Mouse (Mus musculus) kidney, postnatal 25 days (tissue): ENCODE data around the gene Slain2.
A peak's percentile ranks its signal among the peaks of the same experiment; 100 is the strongest.
"Not testable (repeated sequence)": the region's sequence is repeated elsewhere in the genome, so short reads cannot be mapped to it uniquely, and the experiment has no call there.

ENCODE experiments used
- DNase-seq, 2 experiments: peaks; one replicate each; pipeline ENCODE4 v3.0.0; 2021; ENCODE audit warnings: mixed read lengths in 2 of 2

Slain2 gene

GRCm38 (mm10) chr5:72953996-72954604 is 40.0 kb downstream of the Slain2 start:
- no peak for DNase-seq

GRCm38 (mm10) chr5:72957281-72957680 is 43.2 kb downstream of the Slain2 start:
- no peak for DNase-seq

- no peak for DNase-seq
Measured at GRCm38 (mm10) chr5:72960096-72960495, 46.0 kb downstream of the Slain2 start.

- DNase-seq: no peak
Measured at GRCm38 (mm10) chr5:72965706-72966105, 51.6 kb downstream of the Slain2 start.

- DNase-seq: no peak
Measured at GRCm38 (mm10) chr5:72972435-72972834, 58.3 kb downstream of the Slain2 start.

- no peak for DNase-seq
Measured at GRCm38 (mm10) chr5:72972934-72973333, 58.8 kb downstream of the Slain2 start.

GRCm38 (mm10) chr5:72974602-72975001 is 60.5 kb downstream of the Slain2 start, which contains the start of gene Gm10135:
Gene Gm10135, minus strand, starts transcription at chr5:72974702.
- no peak for DNase-seq

- DNase-seq: no peak
Measured at GRCm38 (mm10) chr5:72975996-72976395, 61.9 kb downstream of the Slain2 start.

- DNase-seq: no peak
Measured at GRCm38 (mm10) chr5:72976539-72976938, 62.4 kb downstream of the Slain2 start.

- no peak for DNase-seq
Measured at GRCm38 (mm10) chr5:72984091-72984490, 70.0 kb downstream of the Slain2 start.

- DNase-seq: no peak
Measured at GRCm38 (mm10) chr5:72987786-72988185, 73.7 kb downstream of the Slain2 start.

GRCm38 (mm10) chr5:72989756-72990155 is 75.7 kb downstream of the Slain2 start:
- no peak for DNase-seq

- no peak for DNase-seq
Measured at GRCm38 (mm10) chr5:72992474-72992873, 78.4 kb downstream of the Slain2 start.

- DNase-seq: no peak
Measured at GRCm38 (mm10) chr5:72994424-72994823, 80.3 kb downstream of the Slain2 start.

GRCm38 (mm10) chr5:72994928-72995327 is 80.8 kb downstream of the Slain2 start:
- DNase-seq: no peak

- DNase-seq: no peak
Measured at GRCm38 (mm10) chr5:72995379-72995778, 81.3 kb downstream of the Slain2 start.

- DNase-seq: not testable (repeated sequence)
Measured at GRCm38 (mm10) chr5:72998546-72998945, 84.4 kb downstream of the Slain2 start.

- DNase-seq: no peak
Measured at GRCm38 (mm10) chr5:73004046-73004445, 89.9 kb downstream of the Slain2 start.

GRCm38 (mm10) chr5:73006784-73007581 is 92.9 kb downstream of the Slain2 start, which contains the start of gene Slc10a4:
Gene Slc10a4, plus strand, starts transcription at chr5:73006883.
- DNase-seq: peak; percentile 6 to 48

- no peak for DNase-seq
Measured at GRCm38 (mm10) chr5:73007582-73007959, 93.5 kb downstream of the Slain2 start.

GRCm38 (mm10) chr5:73008230-73008629 is 94.1 kb downstream of the Slain2 start:
- DNase-seq: not testable (repeated sequence)

GRCm38 (mm10) chr5:73011806-73012205 is 97.7 kb downstream of the Slain2 start:
- not testable (repeated sequence) for DNase-seq

GRCm38 (mm10) chr5:73012884-73013610 is 98.9 kb downstream of the Slain2 start:
- not testable (repeated sequence) for DNase-seq
